23 mouse cellular contexts compared by ENCODE assay signal in the genomic region with DNA sequence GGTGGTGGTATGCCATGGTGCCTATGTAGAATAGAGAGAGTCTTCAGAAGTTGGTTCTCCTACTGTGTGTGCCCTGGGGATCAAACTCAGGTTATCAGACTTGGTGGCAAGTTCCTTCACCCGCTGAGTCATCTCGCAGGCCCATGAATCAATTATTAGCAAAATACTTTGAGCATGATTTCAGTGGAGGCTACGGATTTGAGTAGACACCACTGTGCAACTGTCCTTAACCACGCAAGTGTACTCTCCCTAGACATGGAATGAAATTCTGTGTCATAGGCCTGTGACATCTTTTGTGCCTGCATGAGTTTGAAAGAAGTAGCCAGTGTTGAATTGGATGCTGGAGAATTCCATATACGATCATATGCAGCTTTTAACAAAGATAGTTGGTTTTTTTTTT. TPM values are rescaled to one million over a fixed set of nuclear protein-coding genes. Genes with fewer than 3 reads are reported as not detected.
"Had no signal": no experiment of that assay in that cellular context is flagged by ENCODE, and none has a peak within 500 bp of the region (broad histone marks: within the 10 kb centered on the region; RNA-seq: fewer than 3 reads in every experiment).

No protein-coding gene starts in this region.

- H3K4me2 ChIP-seq: lung, embryonic 14.5 days; midbrain, embryonic 12.5 days; neural tube, embryonic 12.5 days; stomach, embryonic 15.5 days had no signal

- H3K27ac ChIP-seq: midbrain, embryonic 10.5 days; midbrain, embryonic 12.5 days; neural tube, embryonic 12.5 days; stomach, embryonic 15.5 days; stomach, postnatal 0 days had no signal

- ATAC-seq: midbrain, embryonic 16.5 days had no signal

- H3K27me3 ChIP-seq: neural tube, embryonic 12.5 days; stomach, embryonic 15.5 days had no signal

- H3K9ac ChIP-seq: lung, embryonic 14.5 days; midbrain, embryonic 12.5 days; neural tube, embryonic 12.5 days; stomach, embryonic 15.5 days had no signal

- H3K4me3 ChIP-seq: midbrain, embryonic 10.5 days; midbrain, embryonic 12.5 days; neural tube, embryonic 12.5 days; stomach, embryonic 15.5 days had no signal

- H3K9me3 ChIP-seq: midbrain, embryonic 10.5 days; midbrain, embryonic 12.5 days; neural tube, embryonic 12.5 days; stomach, embryonic 15.5 days had no signal

- DNase-seq: lung, adult 18-20 months; lung, embryonic 14.5 days; lung, postnatal 10 days; lung, postnatal 4 days; midbrain, embryonic 14.5 days; retina, postnatal 1 day; right cerebral cortex, adult 18-20 months; right cerebral cortex, postnatal 25 days; right cerebral cortex, postnatal 4 days; spleen, adult 18-20 months; thymus, adult 2 months; thymus, postnatal 25 days; thymus, postnatal 4 days had no signal

- H3K36me3 ChIP-seq: midbrain, embryonic 10.5 days; midbrain, embryonic 12.5 days; neural tube, embryonic 12.5 days; stomach, embryonic 15.5 days had no signal

RNA-seq across cellular contexts. Expression of a gene that starts 0.6 kb away (rescaled TPM):
- total RNA-seq: megakaryocyte, adult 5-6 weeks; neutrophil, adult 5-6 weeks had no signal
- polyA plus RNA-seq: small intestine, adult 2 months; urinary bladder, adult 2 months had no signal
